1 mouse cellular context compared by ENCODE assay signal in the genomic region with DNA sequence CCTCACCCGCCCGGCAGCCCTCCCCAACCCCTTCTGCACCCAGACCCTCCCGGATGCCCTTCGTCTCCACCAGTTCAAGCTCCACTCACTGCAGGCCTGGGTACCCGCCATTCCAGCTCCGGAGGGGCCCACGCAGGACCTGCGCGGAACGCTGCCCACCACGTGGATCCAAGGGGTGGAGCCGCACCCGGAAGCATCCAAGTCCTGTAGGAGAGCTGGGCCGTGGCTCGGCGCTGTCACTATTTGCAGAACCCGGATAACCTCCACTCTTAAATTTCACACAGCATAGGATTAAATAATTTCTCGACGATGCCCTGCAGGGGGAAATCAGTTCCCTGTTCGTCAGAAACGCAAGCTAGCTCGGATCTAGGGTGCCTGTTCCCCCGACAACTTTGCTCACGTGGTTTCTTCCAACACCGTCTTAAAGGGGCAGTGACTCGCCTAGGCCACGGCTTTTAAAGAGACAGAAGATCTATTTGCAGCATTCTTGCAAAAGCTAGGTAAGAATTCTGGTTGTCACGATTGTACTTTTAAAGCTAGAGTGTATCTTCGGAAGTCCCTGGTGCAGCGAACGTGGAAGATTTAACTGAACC.
A peak's percentile ranks its signal among the peaks of the same experiment; 100 is the strongest.
TF ChIP-seq lines count a peak whose summit lies in the region.

A gene (minus strand): TSS at position 185 of the 593 bp plus-strand sequence.
A gene (plus strand): TSS at position 451 of the 593 bp plus-strand sequence.

TF ChIP-seq in CH12.LX, 34 proteins besides CTCF, POLR2A, EP300 and RAD21 (continued from another document):
- TF ChIP-seq MAX (IDR thresholded peaks at IDR 0.05; ENCODE audit: low read length), result peak; percentile 97
- peak; percentile 67 for TF ChIP-seq NRF1 (IDR thresholded peaks at IDR 0.05; ENCODE audit: low read depth, low read length)
